Mouse (Mus musculus): ENCODE measurements around the gene Krt13. TPM values are rescaled to one million over a fixed set of nuclear protein-coding genes. Genes with fewer than 3 reads are reported as not detected.

Krt13 gene
- polyA plus RNA-seq (2017; shearing (Covaris generic)), result not detected

GRCm38 (mm10) chr11:100121466-100121865 lies at the start of gene Krt13:
Gene Krt13 (minus strand): TSS chr11:100121566.

GRCm38 (mm10) chr11:100148615-100149330 lies 27.4 kb upstream of the Krt13 start, which contains the start of gene Krt19:
Gene Krt19 (minus strand): TSS chr11:100148665.

GRCm38 (mm10) chr11:100135731-100136130 lies 14.4 kb upstream of the Krt13 start, which contains the start of gene Krt15:
Gene Krt15 (minus strand): TSS chr11:100135928.

GRCm38 (mm10) chr11:100105576-100106122 lies 15.7 kb downstream of the Krt13 start, which contains the start of gene Krt36:
Gene Krt36 (minus strand): TSS chr11:100105626.

GRCm38 (mm10) chr11:100096141-100096540 lies 25.2 kb downstream of the Krt13 start, which contains the start of gene Krt35:
Gene Krt35 (minus strand): TSS chr11:100096241.

GRCm38 (mm10) chr11:100087861-100088260 lies 33.5 kb downstream of the Krt13 start, which contains the start of gene Krt32:
Gene Krt32 (minus strand): TSS chr11:100088226.

Other genes starting within 250 kb of the Krt13 start
- gene Krtap9-1, start 248.2 kb downstream of the Krt13 start, polyA plus RNA-seq (2017; shearing (Covaris generic)), result not detected
- not detected for gene Gm11567, start 242.4 kb downstream of the Krt13 start, polyA plus RNA-seq (2017; shearing (Covaris generic))
- not detected for gene Krtap31-1, start 213.6 kb downstream of the Krt13 start, polyA plus RNA-seq (2017; shearing (Covaris generic))
- not detected for gene Gm11565, start 206.8 kb downstream of the Krt13 start, polyA plus RNA-seq (2017; shearing (Covaris generic))
- gene Krtap31-2, start 185.3 kb downstream of the Krt13 start, polyA plus RNA-seq (2017; shearing (Covaris generic)), result not detected
- gene Krtap9-5, start 173.1 kb downstream of the Krt13 start, polyA plus RNA-seq (2017; shearing (Covaris generic)), result 0.60 TPM
- gene Krtap29-1, start 142.5 kb downstream of the Krt13 start, polyA plus RNA-seq (2017; shearing (Covaris generic)), result not detected
- not detected for gene Krtap16-1, start 135.0 kb downstream of the Krt13 start, polyA plus RNA-seq (2017; shearing (Covaris generic))
- not detected for gene Krtap17-1, start 127.6 kb downstream of the Krt13 start, polyA plus RNA-seq (2017; shearing (Covaris generic))
- gene Krt33a, start 105.4 kb downstream of the Krt13 start, polyA plus RNA-seq (2017; shearing (Covaris generic)), result not detected
- not detected for gene Krt33b, start 91.7 kb downstream of the Krt13 start, polyA plus RNA-seq (2017; shearing (Covaris generic))
- 0.32 TPM for gene Krt34, start 80.0 kb downstream of the Krt13 start, polyA plus RNA-seq (2017; shearing (Covaris generic))
- not detected for gene Krt31, start 71.0 kb downstream of the Krt13 start, polyA plus RNA-seq (2017; shearing (Covaris generic))
- not detected for gene Krt32, start 33.3 kb downstream of the Krt13 start, polyA plus RNA-seq (2017; shearing (Covaris generic))
- gene Krt35, start 25.3 kb downstream of the Krt13 start, polyA plus RNA-seq (2017; shearing (Covaris generic)), result not detected
- not detected for gene Krt36, start 15.9 kb downstream of the Krt13 start, polyA plus RNA-seq (2017; shearing (Covaris generic))
- gene Krt15, start 14.4 kb upstream of the Krt13 start, polyA plus RNA-seq (2017; shearing (Covaris generic)), result not detected
- 0.74 TPM for gene Krt19, start 27.1 kb upstream of the Krt13 start, polyA plus RNA-seq (2017; shearing (Covaris generic))
- not detected for gene Krt9, start 71.7 kb upstream of the Krt13 start, polyA plus RNA-seq (2017; shearing (Covaris generic))
- gene Krt14, start 86.0 kb upstream of the Krt13 start, polyA plus RNA-seq (2017; shearing (Covaris generic)), result not detected
- 0.40 TPM for gene Krt16, start 127.3 kb upstream of the Krt13 start, polyA plus RNA-seq (2017; shearing (Covaris generic))
- gene Krt17, start 139.5 kb upstream of the Krt13 start, polyA plus RNA-seq (2017; shearing (Covaris generic)), result not detected
- gene Krt42, start 148.3 kb upstream of the Krt13 start, polyA plus RNA-seq (2017; shearing (Covaris generic)), result not detected
- 4,724 TPM for gene Eif1, start 198.3 kb upstream of the Krt13 start, polyA plus RNA-seq (2017; shearing (Covaris generic))
- gene Gast, start 212.8 kb upstream of the Krt13 start, polyA plus RNA-seq (2017; shearing (Covaris generic)), result not detected
- 1.8 TPM for gene Hap1, start 234.6 kb upstream of the Krt13 start, polyA plus RNA-seq (2017; shearing (Covaris generic))

Data from effector memory CD4-positive, alpha-beta T cell, adult 7 months (primary cell).